Mouse (Mus musculus): ENCODE measurements at regions not wholly inside any gene's neighbourhood (a gene's known extent, or its start where the extent isn't known, plus 50 kb on each side); places are given as distances from the start of the nearest gene placed in this dataset.
A peak's percentile ranks its signal among the peaks of the same experiment; 100 is the strongest.

- no peak for DNase-seq (ENCODE audit: low spot score in 2 of 2)
These were observed 476.6 kb upstream of the Pitx2 start for GRCm38 (mm10) chr3:128723100-128723499.

- DNase-seq (ENCODE audit: low spot score in 2 of 2) = no peak
These were observed 479.4 kb upstream of the Pitx2 start for GRCm38 (mm10) chr3:128720276-128720675.

- DNase-seq (ENCODE audit: low spot score in 2 of 2) = no peak
These were observed 480.5 kb upstream of the Pitx2 start for GRCm38 (mm10) chr3:128719226-128719625.

- no peak for DNase-seq (ENCODE audit: low spot score in 2 of 2)
These were observed 492.4 kb upstream of the Pitx2 start for GRCm38 (mm10) chr3:128707270-128707669.

GRCm38 (mm10) chr3:128668468-128669127 lies 531.1 kb upstream of the Pitx2 start:
- no peak for DNase-seq (ENCODE audit: low spot score in 2 of 2)

- DNase-seq (ENCODE audit: low spot score in 2 of 2) = no peak
These were observed 534.5 kb upstream of the Pitx2 start for GRCm38 (mm10) chr3:128665184-128665583.

- DNase-seq (ENCODE audit: low spot score in 2 of 2) = no peak
These were observed 562.5 kb upstream of the Pitx2 start for GRCm38 (mm10) chr3:128636960-128637755.

GRCm38 (mm10) chr3:128627696-128628095 lies 572.0 kb upstream of the Pitx2 start:
- no peak for DNase-seq (ENCODE audit: low spot score in 2 of 2)

GRCm38 (mm10) chr3:128616675-128617074 lies 583.0 kb upstream of the Pitx2 start:
- DNase-seq (ENCODE audit: low spot score in 2 of 2) = no peak

GRCm38 (mm10) chr3:128613657-128614056 lies 586.0 kb upstream of the Pitx2 start:
- DNase-seq (ENCODE audit: low spot score in 2 of 2) = no peak

GRCm38 (mm10) chr3:128610731-128611130 lies 588.9 kb upstream of the Pitx2 start:
- no peak for DNase-seq (ENCODE audit: low spot score in 2 of 2)

- no peak for DNase-seq (ENCODE audit: low spot score in 2 of 2)
These were observed 591.0 kb upstream of the Pitx2 start for GRCm38 (mm10) chr3:128608694-128609093.

- no peak for DNase-seq (ENCODE audit: low spot score in 2 of 2)
These were observed 624.1 kb upstream of the Pitx2 start for GRCm38 (mm10) chr3:128575339-128576129.

- no peak for DNase-seq (ENCODE audit: low spot score in 2 of 2)
These were observed 629.1 kb upstream of the Pitx2 start for GRCm38 (mm10) chr3:128570551-128570950.

- no peak for DNase-seq (ENCODE audit: low spot score in 2 of 2)
These were observed 634.3 kb upstream of the Pitx2 start for GRCm38 (mm10) chr3:128565386-128565785.

- DNase-seq (ENCODE audit: low spot score in 2 of 2) = peak; percentile 26 to 73
These were observed 650.5 kb upstream of the Fam241a start for GRCm38 (mm10) chr3:128546416-128547327.

GRCm38 (mm10) chr3:128525427-128525826 lies 629.3 kb upstream of the Fam241a start:
- DNase-seq (ENCODE audit: low spot score in 2 of 2) = no peak

- peak; percentile 11 to 40 for DNase-seq (ENCODE audit: low spot score in 2 of 2)
These were observed 624.6 kb upstream of the Fam241a start for GRCm38 (mm10) chr3:128520671-128521103.

GRCm38 (mm10) chr3:128519913-128520316 lies 623.8 kb upstream of the Fam241a start:
- peak; percentile 25 to 59 for DNase-seq (ENCODE audit: low spot score in 2 of 2)

- peak in 1 of 2 experiments; percentile 50 for DNase-seq (ENCODE audit: low spot score in 2 of 2)
These were observed 622.7 kb upstream of the Fam241a start for GRCm38 (mm10) chr3:128518806-128519205.

- no peak for DNase-seq (ENCODE audit: low spot score in 2 of 2)
These were observed 575.0 kb upstream of the Fam241a start for GRCm38 (mm10) chr3:128471111-128471510.

Measured in left cerebral cortex, adult 8-10 months (tissue).